Mouse (Mus musculus) left cerebral cortex, adult 11 months (tissue): ENCODE measurements at regions not wholly inside any gene's neighbourhood (a gene's known extent, or its start where the extent isn't known, plus 50 kb on each side); places are given as distances from the start of the nearest gene placed in this dataset.

Source experiments
- DNase-seq: peaks from one replicate; pipeline ENCODE4 v3.0.0; 2022; ENCODE audit warnings: low spot score

DNA sequence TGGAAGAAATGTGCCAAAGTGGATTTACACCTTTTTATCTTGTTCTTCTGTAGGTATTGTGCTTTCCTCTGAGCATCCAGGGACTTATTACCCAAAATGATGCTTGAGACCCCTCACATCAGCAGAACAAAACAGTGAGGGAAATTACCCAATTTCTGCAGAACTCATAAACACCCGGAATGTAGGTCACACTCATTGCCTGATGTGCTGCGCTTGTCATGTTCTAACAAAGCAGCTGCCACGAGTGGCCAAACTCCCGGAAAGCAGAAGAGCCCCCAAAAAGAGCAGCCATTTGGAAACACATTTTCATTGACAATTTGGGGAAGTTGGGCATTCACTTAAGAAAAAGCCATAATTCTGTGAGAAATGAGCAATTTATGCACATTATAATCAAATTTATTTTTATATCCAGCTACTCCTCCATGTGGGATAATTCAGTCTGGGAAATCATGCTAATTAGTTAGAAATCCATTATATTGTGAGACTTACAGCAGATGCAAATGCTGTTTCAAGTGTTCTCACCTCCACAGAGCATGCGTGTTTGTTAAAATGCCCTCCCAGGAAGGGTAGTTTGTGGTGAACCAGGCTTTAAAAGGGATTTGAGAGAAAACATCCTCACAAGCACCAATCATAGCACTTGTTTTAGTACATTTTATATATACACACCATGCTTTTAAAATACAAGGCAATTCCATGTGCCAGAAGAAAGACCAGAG, 931.9 kb upstream of the Klhl29 start:
- DNase-seq, result no peak

DNA sequence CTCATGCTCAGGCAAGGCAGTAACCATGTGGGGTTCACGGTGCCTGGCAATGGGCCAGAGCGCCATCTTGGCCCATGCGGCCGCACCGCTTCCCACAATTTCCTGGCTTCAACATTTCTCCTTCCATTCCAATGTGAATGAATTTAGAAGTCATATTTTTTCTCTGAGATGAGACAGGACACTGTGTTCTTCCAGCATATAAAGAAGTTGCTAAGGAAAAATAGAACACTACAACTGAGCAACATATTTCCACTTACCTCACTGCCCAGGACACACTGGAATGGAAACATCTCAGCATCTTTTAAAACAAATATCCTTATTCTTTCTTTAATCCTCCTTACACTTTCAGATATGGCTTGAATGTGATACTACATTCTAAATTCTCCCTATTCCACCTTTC, 912.1 kb upstream of the Klhl29 start:
- DNase-seq, result no peak

DNA sequence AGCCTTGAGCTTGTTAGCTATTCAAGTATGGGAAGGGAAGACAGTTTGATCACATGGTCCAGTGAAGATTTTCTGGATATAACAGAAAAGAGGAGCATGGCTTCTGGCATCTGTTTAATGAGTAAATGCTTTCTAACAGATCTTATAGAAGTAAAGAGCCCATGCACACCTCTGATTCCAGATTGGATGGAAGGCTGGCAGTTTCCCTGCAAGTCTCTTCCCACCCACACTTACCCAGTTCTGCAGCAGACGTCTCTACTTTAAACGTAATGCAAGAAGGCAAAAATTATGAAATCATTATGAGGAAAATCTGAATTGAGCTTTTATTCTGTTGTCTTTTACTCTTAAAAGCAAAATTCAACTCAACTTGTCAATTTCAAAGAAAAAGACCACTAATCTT, 888.5 kb upstream of the Klhl29 start:
- DNase-seq, result peak; percentile 6
